Mouse (Mus musculus) intestine, embryonic 14.5 days (tissue): ENCODE data around the gene Cacnb1. TPM values are rescaled to one million over a fixed set of nuclear protein-coding genes. Genes with fewer than 3 reads are reported as not detected.

Experiments
- ATAC-seq: fragments of 200-750 bp; cut with Nextera tagmentation; replicated peaks from 2 replicates; pipeline ENCODE4 v1.8.0; 2017; ENCODE audit warnings: low read depth, moderate number of reproducible peaks, moderate TSS enrichment, moderate library complexity; ENCODE audit not compliant: low FRiP score, low TSS enrichment
- DNase-seq: peaks from one replicate; pipeline ENCODE4 v3.0.0-alpha.2; 2018; ENCODE audit warnings: low spot score
- H3K27ac ChIP-seq: fragments of 300-500 bp; sonication (generic); 2 replicates; pipeline ENCODE4 v1.5.1; 2014; ENCODE audit warnings: low read depth, mild to moderate bottlenecking, control low read depth
- H3K27me3 ChIP-seq: fragments of 300-500 bp; sonication (generic); replicated peaks from 2 replicates; pipeline ENCODE4 v1.6.1; 2014; ENCODE audit warnings: low read length, control low read depth; ENCODE audit not compliant: control insufficient read depth, insufficient read depth
- H3K36me3 ChIP-seq: fragments of 300-500 bp; sonication (generic); 2 replicates; pipeline ENCODE4 v1.6.1; 2014; ENCODE audit warnings: low read length, control low read depth; ENCODE audit not compliant: control insufficient read depth, insufficient read depth
- H3K4me1 ChIP-seq: fragments of 300-500 bp; sonication (generic); replicated peaks from 2 replicates; pipeline ENCODE4 v1.6.1; 2014; ENCODE audit warnings: low read length, control low read depth, mixed read lengths; ENCODE audit not compliant: control insufficient read depth, insufficient read depth
- H3K4me2 ChIP-seq: fragments of 300-500 bp; sonication (generic); 2 replicates; pipeline ENCODE4 v1.6.1; 2014; ENCODE audit warnings: low read length
- H3K4me3 ChIP-seq: fragments of 300-500 bp; sonication (generic); 2 replicates; pipeline ENCODE4 v1.5.1; 2014; ENCODE audit warnings: low read depth, low read length, control low read depth, mixed read lengths
- H3K9ac ChIP-seq: fragments of 300-500 bp; sonication (generic); 2 replicates; pipeline ENCODE4 v1.6.1; 2014; ENCODE audit warnings: mild to moderate bottlenecking, low read length
- H3K9me3 ChIP-seq: fragments of 300-500 bp; sonication (generic); 2 replicates; pipeline ENCODE4 v1.6.1; 2016; ENCODE audit warnings: low read length, control low read depth; ENCODE audit not compliant: control insufficient read depth
- WGBS: fragments of 180-500 bp; shearing (Covaris S2); extraction: QIAGEN DNeasy Blood & Tissue Kit; methylation state at CpG from one replicate; pipeline ENCODE4 v1.1.7; 2014; 5-methylcytosine and 5-hydroxymethylcytosine counted together
- microRNA-seq: library from miRNA; unstranded; fragments of <30 nt; microRNA quantifications from one replicate; pipeline ENCODE4, GENCODE M21; 2016
- polyA plus RNA-seq: library from polyadenylated mRNA; unstranded; fragments of >200 nt; fragmentation: Nextera tagmentation; extraction: Ambion mirVana; gene quantifications from 2 replicates; pipeline ENCODE4 v1.2.1, GENCODE M21; 2014

Gene Cacnb1
- polyA plus RNA-seq, 1 experiment from 2014 or later = 7.5 TPM

GRCm38 (mm10) chr11:97955146-97955902 is 67.5 kb downstream of the Cacnb1 start:
- WGBS = 82% methylated on average over 9 of the region's 9 CpGs

GRCm38 (mm10) chr11:97954469-97955141 is 68.2 kb downstream of the Cacnb1 start:
- Histone ChIP-seq H3K27me3 (no peaks in the 10 kb centered on the region), H3K4me3 (no peak overlapping the region), H3K27ac (no peak overlapping the region), H3K9me3 (no peaks in the 10 kb centered on the region), H3K4me1 (no peaks in the 10 kb centered on the region), H3K9ac (no peak overlapping the region), H3K4me2 (no peak overlapping the region), H3K36me3 (no peaks in the 10 kb centered on the region)
- no peak for DNase-seq
- WGBS = 57% methylated on average over 14 of the region's 14 CpGs
- no peak for ATAC-seq

More at GRCm38 (mm10) chr11:97955146-97955902, 67.5 kb downstream of the Cacnb1 start:
- DNase-seq = no peak
- Histone ChIP-seq H3K27me3 (no peaks in the 10 kb centered on the region), H3K9ac (no peak overlapping the region), H3K36me3 (no peaks in the 10 kb centered on the region), H3K4me2 (no peak overlapping the region), H3K9me3 (no peaks in the 10 kb centered on the region), H3K4me3 (no peak overlapping the region), H3K27ac (no peak overlapping the region), H3K4me1 (no peaks in the 10 kb centered on the region)
- ATAC-seq = no peak

GRCm38 (mm10) chr11:97953939-97954275 is 68.9 kb downstream of the Cacnb1 start:
- no peak for ATAC-seq
- H3K4me1 ChIP-seq = no peaks in the 10 kb centered on the region
- H3K27ac ChIP-seq = no peak overlapping the region
- H3K9ac ChIP-seq = no peak overlapping the region
- H3K4me2 ChIP-seq = no peak overlapping the region
- no peaks in the 10 kb centered on the region for H3K36me3 ChIP-seq
- DNase-seq = no peak
- H3K4me3 ChIP-seq = no peak overlapping the region
- no peaks in the 10 kb centered on the region for H3K27me3 ChIP-seq
- no peaks in the 10 kb centered on the region for H3K9me3 ChIP-seq
- WGBS = 93% methylated on average over 6 of the region's 6 CpGs

- Histone ChIP-seq H3K4me3 (no peak overlapping the region), H3K27ac (no peak overlapping the region), H3K36me3 (no peaks in the 10 kb centered on the region), H3K4me1 (no peaks in the 10 kb centered on the region), H3K4me2 (no peak overlapping the region), H3K9me3 (no peaks in the 10 kb centered on the region), H3K27me3 (no peaks in the 10 kb centered on the region), H3K9ac (no peak overlapping the region)
- DNase-seq (no peak), ATAC-seq (no peak)
- WGBS = 84% methylated on average over 16 of the region's 16 CpGs
These were observed 69.5 kb downstream of the Cacnb1 start for GRCm38 (mm10) chr11:97953179-97953938.

GRCm38 (mm10) chr11:97952367-97953006 is 70.3 kb downstream of the Cacnb1 start:
- no peaks in the 10 kb centered on the region for H3K9me3 ChIP-seq
- DNase-seq (no peak), ATAC-seq (no peak)
- no peak overlapping the region for H3K4me3 ChIP-seq
- H3K9ac ChIP-seq = no peak overlapping the region
- no peaks in the 10 kb centered on the region for H3K27me3 ChIP-seq
- no peaks in the 10 kb centered on the region for H3K36me3 ChIP-seq
- H3K27ac ChIP-seq = no peak overlapping the region
- 79% methylated on average over 1 of the region's 1 CpGs for WGBS
- no peaks in the 10 kb centered on the region for H3K4me1 ChIP-seq
- H3K4me2 ChIP-seq = no peak overlapping the region

Small RNA genes lying within 50 kb of the gene (microRNA-seq; reads per million reads assigned to microRNA genes)
- gene Gm27597 = not detected

Other genes starting within 250 kb of the Cacnb1 start
- 0.31 TPM in 2 replicates for gene 1700001P01Rik, start 247.1 kb downstream of the Cacnb1 start, polyA plus RNA-seq
- 752 and 786 TPM in 2 replicates for gene Rpl23, start 240.6 kb downstream of the Cacnb1 start, polyA plus RNA-seq
- 85.1 and 88.6 TPM in 2 replicates for gene Lasp1, start 224.0 kb downstream of the Cacnb1 start, polyA plus RNA-seq
- gene B230217C12Rik, start 182.3 kb downstream of the Cacnb1 start, polyA plus RNA-seq = 8.1 and 9.5 TPM in 2 replicates
- 0.39 and 0.54 TPM in 2 replicates for gene Fbxo47, start 138.9 kb downstream of the Cacnb1 start, polyA plus RNA-seq
- 0.09 and 0.30 TPM in 2 replicates for gene Plxdc1, start 36.6 kb downstream of the Cacnb1 start, polyA plus RNA-seq
- 9.6 and 13.8 TPM in 2 replicates for gene Arl5c, start 26.9 kb downstream of the Cacnb1 start, polyA plus RNA-seq
- gene Rpl19, start 3.7 kb upstream of the Cacnb1 start, polyA plus RNA-seq = 1,242 TPM in 2 replicates
- 0.35 and 0.43 TPM in 2 replicates for gene Stac2, start 30.4 kb upstream of the Cacnb1 start, polyA plus RNA-seq
- 13.0 and 15.5 TPM in 2 replicates for gene Fbxl20, start 127.4 kb upstream of the Cacnb1 start, polyA plus RNA-seq
- gene Med1, start 170.3 kb upstream of the Cacnb1 start, polyA plus RNA-seq = 57.1 and 63.2 TPM in 2 replicates
- 13.9 and 14.3 TPM in 2 replicates for gene Cdk12, start 180.0 kb upstream of the Cacnb1 start, polyA plus RNA-seq